Mouse (Mus musculus): Measurements from ENCODE around the gene Pip4k2c.

- TF ChIP-seq POLR2A (IDR thresholded peaks at IDR 0.05; ENCODE audit: control insufficient read depth, low read depth, low read length) (no peak), CTCF (IDR thresholded peaks at IDR 0.05; ENCODE audit: control insufficient read depth, insufficient read depth, insufficient replicate concordance, low read depth, low read length) (no peak)
These were observed 8.3 kb downstream of the Pip4k2c start for GRCm38 (mm10) chr10:127203106-127203505.

All from testis, adult 2 months (tissue).